1 mouse cellular context compared by ENCODE assay signal in the genomic region with DNA sequence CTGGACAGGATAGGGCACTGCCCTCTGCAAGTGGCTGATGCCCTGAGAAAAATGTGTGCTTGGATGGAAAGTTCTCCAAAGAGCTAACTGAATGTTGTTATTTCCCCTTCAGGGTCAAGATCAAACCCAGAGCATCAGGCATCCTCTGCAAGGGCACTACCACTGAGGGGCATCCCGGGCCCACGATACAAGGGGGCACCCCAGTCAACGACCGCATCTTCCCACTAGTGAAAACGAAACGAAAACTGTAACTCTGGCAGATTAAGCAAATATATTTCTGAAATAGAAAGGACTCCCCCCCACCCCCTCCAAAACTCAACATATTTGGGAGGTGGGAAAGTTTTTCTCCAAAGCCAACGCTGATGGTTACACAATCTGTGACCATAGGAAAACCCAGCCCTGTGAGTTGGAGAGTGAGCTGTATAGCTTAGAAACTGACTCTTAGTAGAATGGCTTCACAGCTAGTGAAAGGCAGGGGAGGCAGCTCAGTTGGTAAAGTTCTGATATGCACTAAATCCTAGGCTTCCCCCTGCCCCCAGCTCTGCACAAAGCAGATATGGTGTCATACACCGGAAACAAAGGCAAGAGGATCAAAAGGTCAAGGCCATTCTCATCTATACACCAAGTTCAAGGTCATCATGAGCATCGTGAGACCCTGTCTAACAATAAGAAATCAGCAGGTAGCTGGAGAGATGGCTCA.
TF ChIP-seq lines count a peak whose summit lies in the region.

No protein-coding gene starts in this region.

TF ChIP-seq in CH12.LX, 34 proteins besides CTCF, POLR2A, EP300 and RAD21:
- TF ChIP-seq ZC3H11A (IDR thresholded peaks at IDR 0.05; ENCODE audit: low read depth, low read length) (no peak), RCOR1 (conservative IDR thresholded peaks at IDR 0.05; ENCODE audit: low read depth, low read length) (no peak), MEF2A (IDR thresholded peaks at IDR 0.05; ENCODE audit: borderline replicate concordance, low read depth, low read length) (peak; percentile 82), SMC3 (IDR thresholded peaks at IDR 0.05; ENCODE audit: low read depth, low read length) (peak; percentile 37), TBP (conservative IDR thresholded peaks at IDR 0.05; ENCODE audit: low read depth, low read length) (0 out of 2 replicates have a peak, but pooled peaks have one; percentile 55), IRF4 (IDR thresholded peaks at IDR 0.05; ENCODE audit: low read depth, low read length) (peak; percentile 77), NELFE (IDR thresholded peaks at IDR 0.05; ENCODE audit: low read depth, low read length) (no peak), ETS1 (conservative IDR thresholded peaks at IDR 0.05; ENCODE audit: low read depth, low read length) (peak; percentile 94)
